Mouse (Mus musculus) CH12.LX (cell line): ENCODE results near the gene Bsn.

Experiments used
- CTCF ChIP-seq, 2 experiments: IDR thresholded peaks in 1 of 2; conservative IDR thresholded peaks in 1 of 2; 2 replicates each; pipeline ENCODE4 v1.5.1; 2011 to 2012; ENCODE audit warnings: low read depth in 2 of 2, low read length in 2 of 2, improper control_type of control experiment in 1 of 2, inconsistent platforms in 1 of 2, mild to moderate bottlenecking in 1 of 2, moderate library complexity in 1 of 2
- MAX ChIP-seq: IDR thresholded peaks from 2 replicates; pipeline ENCODE4 v1.6.1; 2011; ENCODE audit warnings: low read length, improper control_type of control experiment
- RAD21 ChIP-seq: IDR thresholded peaks from 2 replicates; pipeline ENCODE4 v1.6.1; 2011; ENCODE audit warnings: low read depth, mild to moderate bottlenecking, low read length, improper control_type of control experiment, moderate library complexity

DNA sequence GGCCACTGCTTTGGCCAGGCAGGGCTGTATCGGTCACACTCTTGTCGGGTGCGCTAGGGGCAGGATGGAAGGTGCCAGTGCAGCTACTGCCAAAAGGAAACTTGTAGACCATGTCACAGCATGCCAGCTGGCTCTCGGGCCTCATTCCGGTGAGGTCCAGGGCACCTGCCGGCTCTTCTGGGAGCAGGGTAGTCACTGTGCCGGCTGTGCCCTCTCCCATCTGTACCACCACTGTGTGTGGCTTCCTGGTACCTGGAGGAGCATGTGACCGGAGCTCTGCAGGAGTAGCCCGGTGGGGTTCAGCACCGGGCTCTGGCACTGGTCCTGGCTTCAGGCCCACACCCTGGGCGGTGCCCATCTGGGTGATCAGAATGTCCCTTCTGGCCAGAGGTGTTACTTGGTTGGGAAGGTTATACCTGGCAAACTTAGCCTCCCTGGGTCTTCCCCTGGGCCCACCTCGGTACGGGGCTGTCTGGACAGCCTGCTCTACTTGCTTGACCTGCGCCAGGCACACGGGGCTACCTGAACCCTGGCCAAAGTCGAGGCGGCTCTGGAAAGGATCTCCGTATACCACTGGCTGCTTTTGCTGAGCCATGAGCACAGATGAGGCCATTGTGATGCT lies 77.4 kb downstream of the Bsn start:
- TF ChIP-seq MAX (no peak), CTCF (conservative IDR thresholded peaks at IDR 0.05 in 1 of 2, IDR thresholded peaks at IDR 0.05 in 1 of 2; ENCODE audit: low read depth in 2 of 2, low read length in 2 of 2) (no peak), RAD21 (no peak)
